Mouse (Mus musculus) gastrocnemius, postnatal 14 days (tissue): ENCODE results near the gene Caskin2. TPM values are rescaled to one million over a fixed set of nuclear protein-coding genes. Genes with fewer than 3 reads are reported as not detected.
A peak's percentile ranks its signal among the peaks of the same experiment; 100 is the strongest.

ENCODE experiments used
- DNase-seq: peaks from one replicate; pipeline ENCODE4 v3.0.0; 2021; ENCODE audit warnings: mixed read lengths
- intact Hi-C: fragments of 180-260 bp; cut with DNase I; formaldehyde crosslinking; loops from one replicate; pipeline ENCODE4 v1.15.1; 2025; ENCODE audit warnings: low total_unique reads
- total RNA-seq, 2 experiments: library from RNA; stranded (reverse); gene quantifications; 2 replicates each; pipeline ENCODE4 v1.2.3; 2021

The Caskin2 gene
- total RNA-seq, 2 experiments from 2014 or later: 18.4 to 20.1 TPM

GRCm38 (mm10) chr11:115832523-115832922 is 19.1 kb upstream of the Caskin2 start:
- intact Hi-C loops: no loop called here
- DNase-seq: peak; percentile 72

DNA sequence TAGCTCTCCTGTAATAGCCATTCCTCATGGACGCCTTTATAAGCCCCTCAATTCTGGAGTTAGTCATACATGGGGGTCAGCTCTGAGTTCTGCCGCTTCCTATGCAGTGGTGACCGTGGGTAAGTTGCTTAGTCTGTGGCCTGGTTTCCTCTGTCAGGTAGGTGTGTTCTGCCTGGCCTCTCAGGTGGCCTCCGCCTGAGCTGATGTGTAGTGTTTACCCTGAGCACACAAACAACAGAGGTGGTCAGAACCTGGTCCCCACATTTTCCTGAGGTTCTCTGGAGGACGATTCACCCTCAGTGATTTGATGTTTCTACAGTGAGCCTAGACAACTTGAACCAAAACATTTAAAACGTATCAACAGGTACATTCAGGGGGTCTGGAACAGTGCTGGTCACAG is 18.6 kb upstream of the Caskin2 start:
- intact Hi-C loops: no loop called here
- DNase-seq: no peak

GRCm38 (mm10) chr11:115831518-115831917 is 18.1 kb upstream of the Caskin2 start:
- DNase-seq: no peak
- intact Hi-C loops: no loop called here

- no peak for DNase-seq
- intact Hi-C loops: no loop called here
Observed at GRCm38 (mm10) chr11:115830550-115831325, 17.3 kb upstream of the Caskin2 start.

GRCm38 (mm10) chr11:115829036-115829435 is 15.6 kb upstream of the Caskin2 start:
- DNase-seq: no peak
- intact Hi-C loops: no loop called here

GRCm38 (mm10) chr11:115827624-115828023 is 14.2 kb upstream of the Caskin2 start:
- intact Hi-C loops: no loop called here
- DNase-seq: no peak

DNA sequence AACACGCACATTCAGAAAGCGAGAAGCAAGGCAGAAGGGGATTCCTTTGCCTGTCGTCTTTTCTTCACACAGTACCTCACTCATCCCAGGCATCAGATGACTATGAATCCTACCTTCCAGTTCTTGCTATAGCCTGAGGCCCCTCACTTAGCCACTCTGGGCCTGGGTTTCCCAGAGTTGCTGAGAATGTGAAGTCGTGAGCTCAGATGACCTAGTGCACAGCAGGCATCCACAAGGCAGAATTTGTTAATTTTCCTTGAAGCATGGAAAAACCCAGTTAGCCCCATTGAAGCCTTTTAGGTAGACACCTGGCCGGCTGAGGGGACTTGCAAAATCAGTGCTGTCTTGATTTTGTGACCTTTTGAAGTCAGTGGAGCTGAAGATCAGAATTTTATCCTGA is 13.0 kb upstream of the Caskin2 start:
- DNase-seq: no peak
- intact Hi-C loops: no loop called here

- no peak for DNase-seq
- intact Hi-C loops: no loop called here
Observed at GRCm38 (mm10) chr11:115824813-115825212, 11.4 kb upstream of the Caskin2 start.

- peak; percentile 86 for DNase-seq
- intact Hi-C loops: no loop called here
Observed at GRCm38 (mm10) chr11:115823774-115824740, 10.6 kb upstream of the Caskin2 start, which contains the start of gene Llgl2. Gene Llgl2, plus strand, starts transcription at chr11:115824049.

DNA sequence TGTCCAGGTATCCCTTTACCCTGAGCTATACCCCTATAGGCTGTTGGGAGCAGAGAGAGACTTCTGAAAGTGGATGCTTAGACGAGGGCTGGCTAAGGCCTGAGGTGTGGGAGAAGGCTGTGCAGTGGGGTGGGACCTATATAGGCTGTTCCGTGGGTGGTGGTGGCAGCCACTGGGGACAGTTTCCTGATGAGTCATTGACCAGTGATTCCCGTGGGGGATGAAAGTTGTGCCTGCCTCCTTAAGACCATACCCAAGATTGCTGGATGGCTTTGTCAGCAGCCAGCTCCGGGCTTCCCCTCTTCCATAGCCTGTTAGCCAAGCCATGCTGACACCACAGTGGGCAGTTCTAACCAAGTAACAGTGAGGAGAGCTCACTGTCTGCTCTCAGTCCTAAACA is 7.6 kb upstream of the Caskin2 start:
- no peak for DNase-seq
- intact Hi-C loops: no loop called here

- intact Hi-C loops: loop anchor here (10.0 kb wide), 1 partner anchor 175 kb away; no protein-coding TSS in a partner anchor
- no peak for DNase-seq
Observed at GRCm38 (mm10) chr11:115819915-115820623, 6.6 kb upstream of the Caskin2 start.

- DNase-seq: no peak
- intact Hi-C loops: loop anchor here (10.0 kb wide), 1 partner anchor 173 kb away; no protein-coding TSS in a partner anchor
Observed at GRCm38 (mm10) chr11:115817331-115817730, 3.9 kb upstream of the Caskin2 start.

GRCm38 (mm10) chr11:115814605-115815450 is 1.4 kb upstream of the Caskin2 start, which contains the start of gene Tsen54:
Gene Tsen54, plus strand, starts transcription at chr11:115814724.
- DNase-seq: peak; percentile 87
- intact Hi-C loops: loop anchor here (2.0 to 10.0 kb wide), 2 partner anchors 92 to 170 kb away; no protein-coding TSS in a partner anchor

DNA sequence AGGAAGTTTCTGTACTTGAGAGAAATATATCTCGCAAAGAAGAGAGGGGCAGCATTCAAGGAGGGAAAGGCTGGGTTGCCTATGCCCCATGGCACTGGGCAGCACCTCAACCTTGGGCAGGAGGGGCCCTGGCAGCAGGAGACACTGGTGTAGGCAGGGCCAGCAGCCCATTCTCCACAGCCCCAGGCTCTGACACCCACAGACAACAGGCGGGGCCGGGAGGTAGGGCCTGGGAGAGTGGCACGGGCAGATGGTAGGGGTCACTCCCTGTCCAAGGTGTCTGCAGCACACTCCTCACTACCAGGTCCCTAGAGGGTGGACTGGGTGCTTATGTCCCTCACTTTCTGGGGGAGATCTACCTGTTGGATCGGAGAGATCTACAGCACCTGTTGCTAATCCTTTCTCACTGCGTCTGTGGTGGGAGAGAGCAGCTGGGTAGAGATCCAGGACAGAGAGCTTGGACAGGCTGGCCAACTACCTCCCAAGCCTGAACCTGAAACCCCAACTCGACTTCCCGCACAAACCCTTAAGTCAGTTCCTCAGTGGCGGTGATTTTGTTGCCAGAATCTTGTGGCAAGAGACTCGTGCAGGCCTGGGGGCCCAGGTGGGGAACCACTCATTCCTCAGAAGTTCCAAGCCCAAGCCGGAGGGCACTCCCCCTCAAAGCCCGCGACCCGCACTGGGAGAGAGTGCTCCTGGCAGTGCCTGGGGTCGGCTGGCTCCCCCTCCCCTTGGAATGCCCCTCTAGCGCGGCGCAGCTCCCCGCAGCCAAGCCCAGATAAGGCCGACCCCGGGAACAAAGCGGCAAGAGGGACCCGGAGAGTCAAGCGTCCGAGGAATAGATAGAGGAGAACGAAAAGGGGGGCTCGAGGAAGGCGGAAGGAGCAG is 662 bp downstream of the Caskin2 start:
- intact Hi-C loops: loop anchor here (10.0 kb wide), 1 partner anchor 168 kb away; no protein-coding TSS in a partner anchor
- no peak for DNase-seq

GRCm38 (mm10) chr11:115812095-115812494 is 1.3 kb downstream of the Caskin2 start:
- intact Hi-C loops: loop anchor here (10.0 kb wide), 1 partner anchor 167 kb away; no protein-coding TSS in a partner anchor
- no peak for DNase-seq

- intact Hi-C loops: loop anchor here (10.0 kb wide), 1 partner anchor 167 kb away; no protein-coding TSS in a partner anchor
Observed at GRCm38 (mm10) chr11:115811381-115812093, 1.9 kb downstream of the Caskin2 start.

DNA sequence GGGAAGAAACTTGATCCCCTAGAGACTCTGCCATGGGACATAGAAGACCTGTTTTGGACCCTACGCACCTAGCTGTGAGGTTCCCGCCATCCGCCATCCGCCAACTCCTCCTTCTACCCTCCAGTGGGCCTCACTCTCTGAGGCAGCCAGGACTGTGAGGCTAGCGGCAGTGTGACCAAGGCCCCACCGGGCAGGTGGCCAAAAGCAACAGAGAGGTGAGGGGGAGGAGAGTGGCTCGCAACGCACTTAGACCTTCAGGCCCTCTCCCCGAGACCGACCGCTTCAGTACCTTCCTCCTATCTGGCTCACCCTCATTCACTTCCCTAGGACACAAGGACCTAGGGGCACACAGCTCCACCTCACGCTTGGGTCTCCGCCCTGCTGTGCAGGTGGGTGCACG is 3.1 kb downstream of the Caskin2 start:
- no peak for DNase-seq
- intact Hi-C loops: loop anchor here (10.0 kb wide), 1 partner anchor 166 kb away; no protein-coding TSS in a partner anchor

More at GRCm38 (mm10) chr11:115811381-115812093, 1.9 kb downstream of the Caskin2 start:
- DNase-seq: no peak
